Mouse (Mus musculus): ENCODE measurements around the gene Hdac4. TPM values are rescaled to one million over a fixed set of nuclear protein-coding genes. Genes with fewer than 3 reads are reported as not detected.

Hdac4 gene
- polyA plus RNA-seq, 1 experiment, result 6.8 TPM

DNA sequence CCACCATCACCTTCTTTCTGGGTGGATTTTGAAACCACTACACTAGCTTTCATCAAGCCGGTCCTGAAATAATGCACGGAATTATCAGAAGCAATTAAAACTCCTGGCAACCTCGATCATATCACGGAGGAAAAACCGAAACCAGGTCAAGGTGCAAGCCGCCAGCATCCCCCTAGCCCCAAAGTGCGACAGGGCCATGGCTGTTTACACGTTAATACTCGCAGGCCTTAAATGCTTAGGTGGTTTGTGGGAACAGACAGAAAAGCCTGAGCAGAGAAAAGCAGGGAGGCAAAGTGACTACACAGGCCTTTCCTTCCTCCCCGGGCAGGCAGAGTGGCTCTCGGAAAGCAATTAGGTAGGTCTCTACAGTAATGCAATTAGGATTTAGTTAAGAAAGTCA is 16.4 kb downstream of the Hdac4 start:
- Histone ChIP-seq H3K4me1 (ENCODE audit: control insufficient read depth, insufficient read depth, low read length) (peaks cover 30% of the 10 kb centered on the region), H3K4me3 (ENCODE audit: insufficient read depth, low read length) (peak overlapping the region; percentile 85), H3K27ac (ENCODE audit: insufficient read depth, low read depth, low read length) (no peak overlapping the region; the same call in 1 of the 2 replicates)
- TF ChIP-seq POLR2A (IDR thresholded peaks at IDR 0.05; ENCODE audit: borderline replicate concordance, low read depth, low read length) (no peak), CTCF (IDR thresholded peaks at IDR 0.05; ENCODE audit: low read depth, low read length) (no peak)

GRCm38 (mm10) chr1:92178021-92178895 is 17.2 kb downstream of the Hdac4 start:
- TF ChIP-seq CTCF (IDR thresholded peaks at IDR 0.05; ENCODE audit: low read depth, low read length) (no peak), POLR2A (IDR thresholded peaks at IDR 0.05; ENCODE audit: borderline replicate concordance, low read depth, low read length) (no peak)
- no peak overlapping the region for H3K27ac ChIP-seq (ENCODE audit: insufficient read depth, low read depth, low read length)
- peaks cover 27% of the 10 kb centered on the region for H3K4me1 ChIP-seq (ENCODE audit: control insufficient read depth, insufficient read depth, low read length)
- no peak overlapping the region for H3K4me3 ChIP-seq (ENCODE audit: insufficient read depth, low read length)

GRCm38 (mm10) chr1:92177599-92177998 is 17.9 kb downstream of the Hdac4 start:
- Histone ChIP-seq H3K27ac (ENCODE audit: insufficient read depth, low read depth, low read length) (no peak overlapping the region), H3K4me1 (ENCODE audit: control insufficient read depth, insufficient read depth, low read length) (peaks cover 25% of the 10 kb centered on the region), H3K4me3 (ENCODE audit: insufficient read depth, low read length) (no peak overlapping the region)
- TF ChIP-seq POLR2A (IDR thresholded peaks at IDR 0.05; ENCODE audit: borderline replicate concordance, low read depth, low read length) (no peak), CTCF (IDR thresholded peaks at IDR 0.05; ENCODE audit: low read depth, low read length) (no peak)

DNA sequence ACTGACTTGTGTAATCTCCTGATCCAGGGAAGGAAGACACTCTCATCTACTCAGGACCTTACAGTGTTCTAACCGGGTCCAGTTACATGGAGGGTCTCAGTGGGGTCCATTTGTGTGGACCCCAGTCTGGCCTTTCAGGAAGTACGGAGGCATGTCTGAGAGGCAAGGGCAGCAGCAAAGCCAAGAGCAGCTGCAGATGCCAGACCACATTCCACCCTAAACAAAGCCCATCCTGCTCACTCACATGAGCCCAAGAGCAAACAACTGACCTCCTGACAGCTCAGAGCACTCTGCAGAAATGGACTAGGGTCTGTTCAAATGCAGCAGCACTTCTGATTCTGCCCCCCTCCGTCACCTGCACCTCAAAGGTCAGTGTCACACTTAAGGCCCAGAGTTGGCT is 18.3 kb downstream of the Hdac4 start:
- Histone ChIP-seq H3K27ac (ENCODE audit: insufficient read depth, low read depth, low read length) (no peak overlapping the region), H3K4me3 (ENCODE audit: insufficient read depth, low read length) (no peak overlapping the region), H3K4me1 (ENCODE audit: control insufficient read depth, insufficient read depth, low read length) (peaks cover 27% of the 10 kb centered on the region)
- TF ChIP-seq CTCF (IDR thresholded peaks at IDR 0.05; ENCODE audit: low read depth, low read length) (no peak), POLR2A (IDR thresholded peaks at IDR 0.05; ENCODE audit: borderline replicate concordance, low read depth, low read length) (no peak)

DNA sequence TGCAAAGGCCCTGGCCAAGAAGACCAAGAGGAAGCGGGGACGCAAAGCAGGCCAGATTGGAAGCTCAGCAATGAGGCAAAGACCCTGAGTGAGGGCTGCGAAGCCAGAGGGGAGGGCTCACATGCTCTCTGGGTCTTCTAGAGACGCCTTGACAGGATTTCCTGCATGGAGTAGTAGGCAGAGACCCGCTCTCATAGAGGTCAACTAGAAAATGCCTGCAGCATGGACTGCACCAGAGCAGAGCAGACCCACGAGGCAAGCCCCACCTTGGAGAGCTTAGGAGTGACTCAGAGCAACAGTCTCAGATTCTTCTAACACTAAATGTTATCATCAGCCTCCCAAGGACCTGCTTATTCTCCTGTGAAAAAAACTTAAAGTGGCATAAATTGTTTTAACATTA is 20.2 kb downstream of the Hdac4 start:
- Histone ChIP-seq H3K4me1 (ENCODE audit: control insufficient read depth, insufficient read depth, low read length) (peaks cover 24% of the 10 kb centered on the region), H3K4me3 (ENCODE audit: insufficient read depth, low read length) (no peak overlapping the region), H3K27ac (ENCODE audit: insufficient read depth, low read depth, low read length) (no peak overlapping the region)
- TF ChIP-seq CTCF (IDR thresholded peaks at IDR 0.05; ENCODE audit: low read depth, low read length), result no peak
- no peak for TF ChIP-seq POLR2A (IDR thresholded peaks at IDR 0.05; ENCODE audit: borderline replicate concordance, low read depth, low read length)

- no peak overlapping the region for H3K4me3 ChIP-seq (ENCODE audit: insufficient read depth, low read length)
- TF ChIP-seq POLR2A (IDR thresholded peaks at IDR 0.05; ENCODE audit: borderline replicate concordance, low read depth, low read length) (no peak), CTCF (IDR thresholded peaks at IDR 0.05; ENCODE audit: low read depth, low read length) (no peak)
- H3K4me1 ChIP-seq (ENCODE audit: control insufficient read depth, insufficient read depth, low read length), result peaks cover 24% of the 10 kb centered on the region
- H3K27ac ChIP-seq (ENCODE audit: insufficient read depth, low read depth, low read length), result no peak overlapping the region
Measured at GRCm38 (mm10) chr1:92174898-92175255, 20.6 kb downstream of the Hdac4 start.

GRCm38 (mm10) chr1:92174251-92174897 is 21.1 kb downstream of the Hdac4 start:
- Histone ChIP-seq H3K4me3 (ENCODE audit: insufficient read depth, low read length) (no peak overlapping the region), H3K4me1 (ENCODE audit: control insufficient read depth, insufficient read depth, low read length) (peaks cover 24% of the 10 kb centered on the region), H3K27ac (ENCODE audit: insufficient read depth, low read depth, low read length) (no peak overlapping the region)
- TF ChIP-seq CTCF (IDR thresholded peaks at IDR 0.05; ENCODE audit: low read depth, low read length) (no peak), POLR2A (IDR thresholded peaks at IDR 0.05; ENCODE audit: borderline replicate concordance, low read depth, low read length) (no peak)

- TF ChIP-seq POLR2A (IDR thresholded peaks at IDR 0.05; ENCODE audit: borderline replicate concordance, low read depth, low read length) (no peak), CTCF (IDR thresholded peaks at IDR 0.05; ENCODE audit: low read depth, low read length) (no peak)
- Histone ChIP-seq H3K4me1 (ENCODE audit: control insufficient read depth, insufficient read depth, low read length) (peaks cover 11% of the 10 kb centered on the region), H3K27ac (ENCODE audit: insufficient read depth, low read depth, low read length) (no peak overlapping the region), H3K4me3 (ENCODE audit: insufficient read depth, low read length) (no peak overlapping the region)
Measured at GRCm38 (mm10) chr1:92170616-92171235, 24.8 kb downstream of the Hdac4 start.

DNA sequence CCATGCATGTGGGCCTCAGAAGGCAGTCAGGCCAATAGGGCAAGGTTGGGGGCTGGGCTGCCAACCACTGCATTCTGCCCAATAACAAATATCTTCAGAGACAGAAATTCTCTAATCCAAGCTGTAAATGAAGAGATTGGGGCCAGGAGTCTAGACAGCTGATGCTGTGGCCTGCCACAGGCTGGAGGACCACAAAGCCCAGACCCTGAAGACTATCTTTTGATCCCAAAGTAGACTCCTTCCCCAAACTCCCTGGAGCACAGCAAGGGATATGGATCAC is 25.8 kb downstream of the Hdac4 start:
- H3K4me1 ChIP-seq (ENCODE audit: control insufficient read depth, insufficient read depth, low read length), result peaks cover 5% of the 10 kb centered on the region
- TF ChIP-seq POLR2A (IDR thresholded peaks at IDR 0.05; ENCODE audit: borderline replicate concordance, low read depth, low read length), result no peak
- no peak for TF ChIP-seq CTCF (IDR thresholded peaks at IDR 0.05; ENCODE audit: low read depth, low read length)
- H3K27ac ChIP-seq (ENCODE audit: insufficient read depth, low read depth, low read length), result no peak overlapping the region
- no peak overlapping the region for H3K4me3 ChIP-seq (ENCODE audit: insufficient read depth, low read length)

All from bone marrow macrophage, adult 2 months (primary cell).